Mouse (Mus musculus) lung, postnatal 14 days (tissue): ENCODE measurements around the gene Grm4.

Source experiments
- DNase-seq: peaks from one replicate; pipeline ENCODE4 v3.0.0; 2021

Gene Grm4

DNA sequence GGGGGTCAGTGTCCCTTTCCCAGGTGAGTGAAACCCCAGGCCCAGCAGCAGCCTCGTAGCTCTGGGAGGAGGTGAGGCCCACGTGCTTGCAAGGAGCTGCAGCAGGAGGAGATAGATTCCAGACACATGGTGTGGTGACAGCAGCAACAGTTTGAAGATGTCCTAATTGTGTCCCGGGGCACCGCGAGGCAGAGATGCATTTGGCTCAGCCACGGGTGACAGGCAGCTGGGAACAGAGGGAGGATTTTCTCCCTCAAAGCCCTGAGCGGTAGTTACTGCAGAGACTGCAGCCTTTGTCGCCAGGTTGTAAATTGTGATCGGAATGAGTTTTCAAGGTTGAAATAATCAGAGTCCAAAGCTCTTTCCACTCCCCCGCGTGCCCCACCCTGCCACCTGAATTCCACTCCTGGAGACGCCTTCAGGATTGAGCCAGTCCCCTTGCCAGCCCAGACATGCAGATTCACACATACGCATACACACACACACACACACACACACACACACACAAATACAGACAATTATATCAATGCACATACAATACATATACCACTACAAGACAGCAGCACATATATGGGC is 78.6 kb downstream of the Grm4 start:
- no peak for DNase-seq

DNA sequence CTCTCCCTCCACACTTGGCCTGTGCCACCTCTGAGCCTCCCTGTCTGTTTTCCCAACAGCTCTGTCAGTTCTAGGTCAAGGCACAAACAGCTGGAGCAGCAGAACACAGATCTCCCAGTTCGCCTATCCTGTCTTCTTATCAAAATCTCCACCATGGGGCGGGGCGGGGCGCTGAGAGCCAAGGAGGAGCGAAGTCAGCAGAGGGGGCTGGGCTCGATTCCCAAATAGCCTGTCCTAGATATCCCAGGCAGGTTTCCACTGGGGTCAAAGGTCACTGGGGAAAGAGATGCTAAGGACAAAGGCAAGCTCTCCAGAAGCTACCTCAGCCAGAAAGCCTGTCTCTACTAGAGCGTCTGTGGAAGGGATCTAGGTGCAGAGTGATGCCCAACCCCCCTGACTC is 79.4 kb downstream of the Grm4 start:
- no peak for DNase-seq

DNA sequence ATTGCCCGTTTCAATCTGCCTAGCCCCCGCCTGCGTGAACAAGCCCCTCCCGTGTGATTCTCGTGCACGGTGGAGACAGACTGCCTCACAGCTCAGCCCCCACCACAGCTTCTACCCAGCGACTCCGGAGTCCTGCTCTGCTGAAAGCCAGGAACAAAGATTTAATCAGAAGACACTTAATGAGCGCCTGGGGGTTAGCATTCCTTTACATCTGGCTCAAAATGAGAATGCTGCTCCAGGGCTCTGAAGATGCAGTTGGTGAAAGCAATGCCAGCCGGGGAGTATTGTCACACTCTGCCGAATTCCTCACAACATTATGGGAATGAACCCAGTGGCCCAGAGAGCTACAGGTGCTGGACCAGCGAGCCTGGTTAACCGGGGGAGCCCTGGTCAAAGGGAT is 85.4 kb downstream of the Grm4 start:
- no peak for DNase-seq

DNA sequence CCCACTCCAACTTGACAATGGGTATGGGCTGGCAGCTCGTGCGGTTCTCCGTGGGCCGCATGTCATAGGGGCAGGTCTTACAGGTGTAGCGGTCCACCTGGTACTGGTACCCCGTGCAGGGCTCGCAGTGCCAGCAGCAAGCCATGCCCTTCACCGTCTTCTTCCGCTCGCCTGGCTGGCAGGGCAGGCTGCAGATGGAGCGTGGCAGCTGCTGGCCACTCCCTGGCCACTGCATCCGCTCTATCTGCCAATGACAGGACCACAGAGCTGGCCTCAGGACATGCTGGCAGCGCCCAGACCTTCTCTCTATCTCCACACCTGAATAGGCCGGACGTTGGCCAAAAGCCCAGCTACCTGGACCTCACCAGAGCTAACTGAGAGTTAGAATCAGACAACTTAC is 86.0 kb downstream of the Grm4 start:
- no peak for DNase-seq

DNA sequence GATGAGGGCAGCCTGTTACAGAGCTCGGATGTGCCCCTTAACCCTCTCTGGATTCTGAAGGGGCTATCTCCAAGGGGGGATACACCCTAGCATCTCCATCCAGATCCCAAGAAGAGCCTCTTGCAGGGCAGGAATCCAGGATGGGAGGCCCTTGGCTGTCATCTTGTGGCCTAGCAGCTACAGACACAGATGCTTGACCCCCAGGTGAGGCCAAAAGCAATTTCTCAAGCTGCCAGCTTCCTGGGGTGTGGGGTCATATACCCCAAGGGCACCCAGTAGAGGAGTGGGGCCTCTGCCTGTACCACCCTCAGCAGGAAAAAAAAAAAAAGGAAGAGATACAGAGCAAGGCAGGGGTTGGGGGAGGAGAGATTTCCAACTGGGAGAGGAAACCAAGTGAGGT is 87.1 kb downstream of the Grm4 start:
- no peak for DNase-seq

DNA sequence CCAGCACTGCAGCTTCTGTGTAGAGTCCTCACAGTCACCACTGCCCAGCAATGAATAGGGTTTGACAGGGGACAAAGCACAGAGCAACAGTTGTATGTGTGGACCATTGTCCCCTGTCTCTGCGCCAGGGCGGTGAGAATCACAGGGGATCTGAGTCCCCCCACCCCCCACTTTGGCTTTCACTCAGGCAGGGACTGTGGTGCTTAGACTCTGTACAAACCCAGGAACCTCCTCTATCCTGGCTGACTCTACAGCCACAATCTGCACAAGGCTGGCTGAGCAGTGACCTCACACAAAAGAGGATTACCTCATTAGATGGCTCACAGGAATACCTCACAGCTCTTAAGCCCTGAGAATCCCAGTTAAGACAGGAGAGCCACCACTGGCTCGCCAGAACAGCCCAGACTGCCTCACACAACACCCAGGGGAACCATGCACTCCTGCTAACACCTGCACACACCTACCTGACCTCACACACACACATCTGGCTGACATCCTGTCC is 88.0 kb downstream of the Grm4 start:
- DNase-seq: no peak

DNA sequence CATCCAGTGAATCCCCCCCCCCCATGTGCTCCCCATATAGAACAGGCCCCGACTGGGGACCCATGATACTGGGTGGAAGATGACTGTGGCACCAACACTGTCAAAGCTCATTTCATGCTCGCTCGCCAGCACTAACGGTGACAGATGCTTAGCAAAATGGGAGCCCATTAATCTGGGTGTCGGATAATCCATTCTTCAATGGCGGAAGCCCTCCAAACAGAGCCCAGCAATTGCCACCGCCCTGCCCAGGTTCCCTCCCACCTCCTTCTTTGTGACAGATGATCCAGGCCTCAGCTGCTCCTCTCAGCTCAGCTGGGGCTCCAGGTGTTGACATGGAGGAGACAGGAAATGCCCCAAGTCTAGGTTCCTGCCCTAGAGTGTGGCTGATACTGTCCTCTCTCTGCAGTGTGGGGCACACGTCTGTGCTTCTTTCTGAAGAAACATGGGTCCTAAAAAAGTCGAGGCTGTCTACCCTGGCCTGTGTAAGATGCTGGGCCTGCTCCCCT is 89.0 kb downstream of the Grm4 start:
- no peak for DNase-seq

DNA sequence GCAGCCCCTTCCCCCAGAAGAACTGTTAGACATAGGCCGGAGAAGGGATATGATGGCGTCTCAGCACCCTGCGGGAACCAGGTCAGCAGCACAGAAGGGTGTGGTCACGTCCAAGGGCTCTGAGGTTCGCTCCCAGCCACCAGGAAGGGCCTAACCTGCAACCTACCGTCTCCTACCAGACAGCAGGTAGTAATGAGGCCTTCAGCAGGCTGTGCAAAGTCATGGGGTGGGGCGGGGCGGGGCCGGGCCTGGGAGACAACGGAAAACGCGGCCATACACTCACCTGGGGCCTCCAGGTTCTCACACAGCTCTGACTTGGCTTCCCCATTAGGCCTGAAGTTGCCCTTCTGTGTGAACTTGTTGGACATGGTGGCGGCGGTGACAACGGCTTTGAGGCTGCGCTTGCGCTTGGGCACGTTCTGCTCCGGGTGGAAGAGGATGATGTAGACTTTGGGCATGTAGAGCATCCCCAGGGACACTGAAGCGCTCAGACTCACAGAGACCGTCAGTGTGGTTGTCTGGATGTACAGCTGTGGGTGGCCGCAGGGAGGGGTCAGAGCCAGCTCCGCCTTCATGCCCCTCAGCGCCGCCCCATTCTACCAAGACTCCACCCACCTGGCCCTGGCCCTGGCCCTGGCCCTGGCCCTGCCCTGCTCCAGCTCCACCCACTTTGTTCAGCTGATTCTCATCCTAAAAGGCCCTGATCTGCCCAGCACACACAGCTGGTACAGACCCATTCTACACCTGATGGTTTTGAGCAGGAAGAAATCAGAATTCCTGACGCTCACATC is 90.0 kb downstream of the Grm4 start:
- DNase-seq: no peak

DNA sequence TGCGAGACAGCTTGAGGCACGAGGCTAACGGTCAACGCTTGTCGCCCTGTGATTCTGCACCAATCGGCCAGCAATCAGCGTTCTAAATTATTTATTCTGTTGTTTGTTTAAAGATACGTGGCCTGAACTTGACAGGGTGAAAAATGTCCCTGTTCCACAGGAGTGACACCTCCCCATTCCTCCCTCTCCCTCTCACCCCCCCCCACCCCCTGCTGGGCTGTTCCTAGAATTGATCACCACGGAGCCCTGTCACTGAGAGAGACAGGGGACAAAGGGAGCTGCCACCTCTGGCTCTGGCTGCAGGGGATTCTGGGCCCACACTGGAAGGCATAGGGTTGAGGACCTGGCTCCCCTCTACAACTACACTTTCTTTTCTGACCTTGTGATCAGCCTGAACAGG is 91.4 kb downstream of the Grm4 start:
- no peak for DNase-seq

DNA sequence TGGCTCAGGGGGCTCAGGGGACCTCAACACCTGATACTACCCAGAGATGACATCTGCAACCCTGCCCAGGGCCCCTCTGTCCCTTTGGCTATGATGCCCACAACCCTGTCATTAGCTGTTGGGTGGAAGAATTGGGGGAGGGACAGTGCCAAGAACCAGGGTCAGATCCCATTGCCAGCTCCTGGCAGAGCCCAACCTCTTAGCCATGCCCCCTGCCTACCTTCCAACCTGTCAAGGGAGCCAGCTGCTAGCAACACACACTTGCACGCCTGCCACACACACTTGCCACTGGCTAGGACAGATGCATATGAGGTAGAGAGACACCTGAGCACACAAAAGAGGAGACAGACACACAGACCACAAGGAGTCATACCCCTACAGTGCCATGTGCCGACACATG is 96.2 kb downstream of the Grm4 start:
- DNase-seq: no peak

DNA sequence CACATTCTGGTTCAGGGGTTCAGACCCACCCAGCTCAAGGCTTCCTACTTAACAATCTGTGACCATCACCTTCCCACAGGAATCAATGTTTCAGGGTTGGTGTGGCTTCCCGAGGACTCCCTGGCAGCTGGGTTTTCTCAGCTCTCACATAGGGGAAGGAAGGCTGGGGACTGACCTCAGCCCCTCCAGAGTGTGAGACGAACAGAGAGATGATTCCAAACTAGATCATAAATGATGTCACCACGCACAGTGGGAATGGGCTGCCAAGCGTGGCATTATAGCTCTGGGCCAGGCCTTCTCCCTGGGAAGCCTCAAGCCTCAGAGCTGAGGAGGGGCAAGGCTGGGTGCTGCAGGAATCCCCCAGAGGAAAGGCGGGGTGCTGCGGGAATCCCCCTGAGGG is 96.8 kb downstream of the Grm4 start:
- peak; percentile 41 for DNase-seq

DNA sequence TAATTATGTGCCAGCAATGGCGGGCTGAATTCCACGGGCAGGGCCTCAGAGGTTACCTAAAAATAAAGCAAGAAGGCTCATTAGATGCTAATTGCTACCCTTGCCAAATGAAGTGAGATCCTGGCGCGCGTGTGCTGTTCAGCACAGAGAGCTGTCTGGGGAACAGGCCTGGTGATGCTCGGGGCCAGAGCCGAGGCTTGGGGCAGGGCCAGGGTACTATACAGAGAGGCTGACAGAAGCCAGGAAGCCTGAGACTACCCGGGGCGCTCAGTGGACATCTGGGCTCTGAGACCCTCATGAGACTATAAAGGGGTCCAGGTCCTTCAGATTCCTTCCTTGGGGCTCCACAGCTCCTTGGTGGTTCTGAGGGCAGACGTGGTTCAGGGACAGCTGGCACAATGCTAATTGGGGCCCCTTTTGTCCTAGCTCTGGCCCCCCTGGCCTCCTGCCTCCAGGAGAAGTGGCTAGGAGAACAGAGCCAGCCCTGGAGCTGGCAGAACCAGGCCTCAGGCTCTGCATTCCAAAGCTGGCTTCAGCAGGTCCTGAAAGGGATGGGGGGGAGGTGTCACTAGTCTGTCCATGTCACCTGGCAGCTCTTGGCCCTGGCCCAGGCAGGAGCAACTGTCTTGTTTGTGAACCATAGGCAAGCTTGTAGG is 98.3 kb downstream of the Grm4 start:
- DNase-seq: peak; percentile 60

DNA sequence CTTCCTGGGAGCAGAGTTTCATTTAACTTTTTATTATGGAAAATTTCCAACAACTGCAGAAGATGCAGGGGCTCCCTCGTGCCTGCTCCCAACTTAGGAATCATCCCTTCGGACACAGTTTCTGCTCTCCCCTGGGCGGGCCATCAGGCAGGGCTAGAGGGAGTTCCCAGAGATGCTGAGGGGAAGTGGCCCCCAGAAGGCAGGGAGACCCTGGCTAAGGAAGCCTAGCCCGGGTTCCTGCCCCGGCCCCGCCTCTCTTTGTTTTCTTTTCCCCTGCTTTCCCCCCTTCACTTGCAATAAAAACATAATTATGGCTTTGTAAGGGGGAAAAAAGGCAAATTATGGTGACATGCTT is 98.9 kb downstream of the Grm4 start:
- DNase-seq: no peak

DNA sequence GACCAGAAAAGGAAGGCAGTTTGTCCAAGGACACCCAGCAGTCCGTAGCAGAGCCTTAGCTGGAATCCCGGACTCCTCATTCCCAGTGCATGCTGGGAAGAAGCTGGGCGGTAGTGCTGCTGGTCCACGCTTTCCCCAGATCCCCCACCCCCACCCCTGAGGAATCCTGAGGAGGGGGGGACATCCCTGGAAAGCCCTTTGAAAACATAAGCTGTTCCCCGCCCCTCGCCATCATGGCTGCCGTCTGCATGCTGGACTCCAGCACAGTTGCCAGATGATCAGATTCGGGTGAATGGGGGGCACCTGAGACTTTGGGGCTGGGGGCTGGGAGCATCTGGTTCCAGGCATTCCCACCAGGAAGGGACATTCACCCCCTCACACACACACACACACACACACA is 99.4 kb downstream of the Grm4 start:
- no peak for DNase-seq

DNA sequence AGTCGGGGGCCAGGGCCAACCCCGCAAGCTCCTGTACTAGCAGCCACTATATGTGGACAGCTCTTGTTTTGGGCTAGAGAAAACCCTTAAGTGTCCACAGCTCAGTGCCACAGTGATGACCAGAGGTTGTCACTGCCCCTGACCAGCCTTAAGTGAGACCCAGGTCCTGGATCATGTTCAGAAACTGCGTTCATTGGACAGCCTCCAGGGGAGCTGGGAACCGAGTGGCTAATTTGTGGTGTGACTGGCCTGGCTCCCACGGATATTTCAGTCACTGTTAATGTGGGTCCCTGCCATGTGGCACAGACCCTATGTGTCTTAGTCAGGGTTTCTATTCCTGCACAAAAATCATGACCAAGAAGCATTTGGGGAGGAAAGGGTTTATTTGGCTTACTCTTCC is 112.2 kb downstream of the Grm4 start:
- DNase-seq: no peak

DNA sequence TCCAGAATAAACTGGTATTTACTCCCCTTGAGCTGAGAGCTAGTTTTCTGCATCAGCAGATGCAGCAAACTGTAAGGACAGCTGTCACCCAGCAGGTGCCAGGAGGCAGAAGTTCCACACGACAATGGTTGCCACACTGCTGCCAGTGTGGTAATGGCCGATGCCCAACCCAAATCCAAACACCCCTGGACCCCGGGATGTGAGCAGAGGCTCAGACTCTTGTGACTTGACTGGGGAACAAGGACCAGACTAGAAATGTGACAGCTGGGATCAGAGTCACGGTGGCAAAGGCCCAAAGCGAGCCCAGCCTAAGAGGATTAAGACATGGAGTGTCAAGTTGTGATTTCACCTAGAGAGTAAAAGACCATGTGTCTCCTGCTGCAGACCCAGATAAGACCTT is 112.7 kb downstream of the Grm4 start:
- DNase-seq: no peak

DNA sequence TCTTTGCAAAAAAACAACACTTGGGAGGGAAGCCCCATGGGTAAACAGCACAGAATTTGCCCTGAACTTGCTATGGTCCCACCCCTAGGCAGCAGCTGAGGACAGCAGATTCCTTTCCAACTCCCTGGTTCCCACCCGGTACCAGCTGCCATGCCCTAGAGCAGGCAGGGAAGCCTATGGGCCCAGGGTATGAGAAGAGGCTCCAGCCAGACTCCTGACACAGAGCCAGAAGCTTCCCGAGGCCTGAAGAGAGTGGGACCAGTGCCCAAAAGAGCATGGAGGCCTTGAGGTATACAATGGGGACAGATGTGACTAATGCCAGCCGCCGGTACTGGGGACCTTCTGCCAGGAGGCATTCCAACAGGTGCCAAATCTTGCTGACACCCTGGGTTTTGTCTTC is 114.2 kb downstream of the Grm4 start:
- DNase-seq: no peak

DNA sequence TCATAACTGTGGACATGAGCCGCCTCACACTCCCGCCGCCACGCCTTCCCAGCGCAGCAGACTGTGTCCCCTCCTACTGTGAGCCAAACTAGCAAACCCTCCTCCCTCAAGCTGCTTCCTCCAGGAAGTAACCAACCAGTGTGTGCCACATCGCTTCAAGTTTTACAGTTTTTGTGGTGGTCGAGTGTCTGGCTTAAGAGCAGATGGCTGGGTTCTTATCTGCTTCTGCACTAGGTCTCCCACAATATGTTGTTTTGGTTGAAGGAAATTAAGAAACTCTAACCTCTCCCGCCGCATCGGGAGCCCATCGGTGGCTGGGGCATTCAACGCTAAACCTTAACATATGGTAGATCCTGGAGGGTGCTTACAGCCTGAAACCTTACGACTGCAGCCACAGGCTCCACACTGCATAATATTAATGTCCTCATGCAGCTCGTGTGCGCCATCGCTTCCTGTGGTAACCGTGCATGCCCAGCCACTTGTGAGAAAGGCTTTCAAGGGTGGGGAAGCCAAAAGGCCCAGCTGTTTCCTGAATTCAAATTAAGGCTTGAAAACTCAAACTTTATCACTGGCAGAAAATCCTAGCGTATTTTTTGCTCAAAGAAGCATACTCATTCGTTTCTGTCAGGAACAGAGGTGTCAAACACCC is 115.7 kb downstream of the Grm4 start:
- DNase-seq: no peak

DNA sequence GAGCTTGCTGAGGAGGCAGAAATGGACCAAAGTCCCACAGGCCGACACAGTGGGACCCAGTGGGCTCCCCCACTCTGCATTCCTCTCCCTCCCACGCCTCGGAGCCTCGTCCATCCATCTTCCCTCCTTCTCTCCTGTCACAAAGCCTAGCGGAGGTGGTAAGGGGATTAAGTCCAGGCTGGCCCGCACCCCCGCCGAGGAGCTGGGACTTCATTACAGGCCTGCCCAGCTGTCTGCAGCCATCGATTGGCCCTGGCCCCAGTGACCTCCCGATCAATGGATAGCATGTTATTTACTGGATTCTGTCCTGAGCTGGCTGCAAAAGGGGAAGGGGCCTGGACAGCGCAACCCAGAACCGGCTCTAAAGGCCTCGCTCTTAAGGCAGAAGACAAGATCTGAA is 120.0 kb downstream of the Grm4 start:
- DNase-seq: no peak

DNA sequence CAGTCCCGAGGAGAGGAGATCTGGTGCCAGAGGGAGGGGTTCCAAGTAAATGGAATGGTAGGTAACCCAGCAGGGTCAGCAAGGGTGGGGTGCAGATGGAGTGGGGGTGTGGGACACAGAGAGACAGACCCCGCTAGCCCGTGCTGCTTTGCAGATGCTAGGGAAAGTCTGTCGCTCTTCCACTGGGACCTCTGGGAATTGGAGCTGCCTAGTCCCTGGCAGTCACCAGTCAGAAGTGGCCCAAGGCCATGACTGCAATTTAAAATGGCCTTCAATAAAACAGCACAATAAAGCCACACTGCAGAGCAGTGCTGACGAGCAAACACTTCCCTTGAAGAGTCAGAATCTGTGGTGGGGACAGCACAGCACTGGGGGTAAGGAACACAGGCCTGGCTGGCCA is 127.3 kb downstream of the Grm4 start:
- DNase-seq: no peak

DNA sequence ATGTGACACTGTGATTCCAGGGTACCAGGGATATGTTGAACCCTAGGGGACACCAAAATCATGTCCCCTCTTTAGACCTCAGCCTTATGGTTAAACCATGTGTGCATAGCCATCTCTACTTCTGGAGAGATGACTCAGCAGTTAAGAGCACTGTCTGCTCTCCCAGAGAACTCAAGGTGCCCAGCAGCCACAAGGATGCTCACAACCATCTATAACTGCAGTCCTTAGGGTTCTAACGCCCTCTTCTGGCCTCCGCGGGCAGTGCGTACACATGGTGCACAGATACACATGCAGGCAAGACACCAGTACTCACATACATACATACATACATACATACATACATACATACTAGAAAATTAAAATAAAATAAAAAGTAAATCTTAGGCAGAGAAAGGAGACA is 127.8 kb downstream of the Grm4 start:
- no peak for DNase-seq

DNA sequence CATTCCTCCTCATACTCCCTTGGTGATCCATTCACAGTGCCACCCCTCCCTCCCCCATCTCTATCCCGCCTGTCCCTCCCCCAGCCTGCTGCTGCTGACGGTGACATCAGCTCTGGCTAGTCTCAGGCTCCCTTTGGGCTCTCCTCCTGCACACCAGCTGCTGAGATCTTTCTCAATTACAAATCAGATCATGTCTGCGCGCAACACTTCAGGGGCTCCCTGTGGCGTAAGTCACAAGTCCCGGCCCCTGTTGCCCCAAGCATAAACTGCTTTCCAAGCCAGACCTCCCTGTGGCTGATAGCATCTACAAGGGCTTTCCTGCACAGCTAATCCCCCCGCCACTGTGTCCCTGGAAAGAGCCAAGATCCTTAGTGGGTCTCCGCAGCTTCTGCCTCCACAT is 128.3 kb downstream of the Grm4 start:
- DNase-seq: no peak

DNA sequence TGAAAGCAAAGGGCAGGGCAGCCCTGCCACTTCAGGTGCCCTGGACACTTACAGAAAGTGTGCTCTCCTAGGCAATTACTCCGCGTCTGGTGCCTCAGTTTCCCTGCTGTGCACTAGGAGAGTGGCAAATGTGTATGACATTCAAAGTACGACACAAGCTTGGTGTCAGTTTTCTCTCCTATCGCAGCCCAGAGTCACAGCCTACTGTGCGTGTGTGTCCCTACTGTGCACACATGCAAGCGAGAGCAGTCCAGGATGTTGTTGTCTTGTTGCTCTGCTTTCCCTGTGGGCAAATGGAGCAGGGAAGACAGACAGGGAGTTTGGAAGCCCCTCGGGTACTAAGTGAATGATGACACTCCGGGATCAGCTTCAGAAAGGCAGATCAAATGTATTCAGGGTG is 131.2 kb downstream of the Grm4 start:
- no peak for DNase-seq
